Mouse (Mus musculus): ENCODE measurements at regions not wholly inside any gene's neighbourhood (a gene's known extent, or its start where the extent isn't known, plus 50 kb on each side); places are given as distances from the start of the nearest gene placed in this dataset.

DNA sequence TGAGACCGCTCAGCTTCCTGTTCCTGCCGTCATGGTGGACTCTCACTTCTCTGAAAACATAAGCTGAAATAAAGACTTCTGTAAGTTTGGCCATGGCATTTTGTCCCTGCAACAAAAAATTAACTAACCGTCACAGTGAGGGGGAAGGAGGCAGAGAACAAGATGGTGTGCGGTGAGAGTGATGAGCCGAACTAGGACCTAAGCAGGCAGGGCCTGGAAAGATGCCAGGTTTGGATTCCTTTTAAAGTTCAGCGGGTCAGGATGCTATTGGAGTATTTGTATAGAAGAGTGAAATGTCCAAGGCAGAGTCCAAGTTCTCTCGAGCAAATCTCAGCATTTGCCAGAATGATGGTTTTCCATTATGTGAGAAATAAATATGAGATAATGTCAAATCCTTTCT lies 312.3 kb downstream of the Gm49356 start:
- TF ChIP-seq CTCF (IDR thresholded peaks at IDR 0.05; ENCODE audit: insufficient read depth, low read length), result no peak
- TF ChIP-seq POLR2A (IDR thresholded peaks at IDR 0.05; ENCODE audit: borderline replicate concordance, extremely low read depth, low read depth, low read length), result no peak

Measured in lung, adult 2 months (tissue).